8 mouse cellular contexts compared by ENCODE assay signal in the genomic region with DNA sequence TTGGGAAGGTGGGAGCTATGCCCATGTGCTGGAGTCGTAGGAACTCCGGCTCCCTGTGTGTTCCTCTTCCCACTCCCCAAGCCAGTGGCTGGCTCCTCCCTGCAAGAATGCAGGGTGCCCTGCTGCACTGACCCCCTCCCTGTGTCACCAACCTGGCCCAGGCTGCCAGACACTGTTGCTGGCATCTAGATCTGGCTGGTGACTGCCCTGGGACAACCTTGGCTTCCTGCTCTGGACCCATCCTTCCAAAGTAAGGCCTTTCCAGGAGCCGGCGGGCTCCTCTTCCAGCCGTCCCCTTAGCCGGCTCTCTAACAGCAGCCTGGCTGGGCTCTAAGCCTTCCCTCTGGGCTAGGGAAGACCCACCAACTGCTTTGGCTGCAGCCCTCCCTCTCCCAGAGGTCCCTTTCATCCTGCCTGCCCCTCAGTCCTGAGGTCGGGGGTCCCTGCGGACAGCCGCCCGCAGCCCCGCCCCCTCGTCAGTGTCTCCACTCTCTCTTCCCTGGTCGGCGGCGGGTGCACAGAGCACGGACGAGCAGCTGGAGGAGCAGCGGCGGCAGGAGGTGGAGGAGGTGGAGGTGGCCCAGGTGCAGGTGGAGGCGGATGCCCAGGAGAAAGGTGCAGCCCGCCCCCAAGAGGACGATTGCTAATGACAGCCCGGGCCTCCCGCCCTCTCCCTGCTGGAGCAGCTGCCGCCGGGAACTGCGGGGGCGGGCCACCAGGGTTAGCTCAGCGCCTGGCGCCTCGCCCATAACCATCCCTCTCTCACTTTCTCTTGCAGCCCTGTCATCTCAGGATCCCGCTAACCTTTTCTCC. TPM values are rescaled to one million over a fixed set of nuclear protein-coding genes. Genes with fewer than 3 reads are reported as not detected.
DNase-seq lines count a peak whose midpoint lies in the region; ATAC-seq lines count a peak whose summit lies in the region.

No protein-coding gene starts in this region.

- peaks cover 32% of the 10 kb centered on the region for H3K36me3 ChIP-seq in hindbrain, embryonic 14.5 days (replicated peaks; ENCODE audit: control insufficient read depth, insufficient read depth)
- H3K36me3 ChIP-seq in lung, embryonic 16.5 days (ENCODE audit: control insufficient read depth, insufficient read depth, low read length) = peaks cover 4% of the 10 kb centered on the region; the same call in 1 of the 2 replicates

- ATAC-seq in hindbrain, embryonic 14.5 days (ENCODE audit: low FRiP score) = no peak; the same call in 1 of the 2 replicates
- ATAC-seq in lung, embryonic 16.5 days (ENCODE audit: low read depth) = peak; percentile 81

- no peaks in the 10 kb centered on the region for H3K9me3 ChIP-seq in hindbrain, embryonic 14.5 days (ENCODE audit: control insufficient read depth, low read length)
- H3K9me3 ChIP-seq in lung, embryonic 16.5 days (ENCODE audit: control insufficient read depth, low read length) = no peaks in the 10 kb centered on the region

- H3K4me3 ChIP-seq in hindbrain, embryonic 14.5 days (replicated peaks; ENCODE audit: low read length) = no peak overlapping the region; the same call in 1 of the 2 replicates
- H3K4me3 ChIP-seq in lung, embryonic 16.5 days (ENCODE audit: low read length) = peak overlapping the region; percentile 20

- DNase-seq in R1 (ENCODE audit: low read depth, low spot score) = peak; percentile 67
- DNase-seq in cerebellum, postnatal 10 days = peak; percentile 88 to 90
- DNase-seq in frontal cortex, postnatal 36 days (ENCODE audit: low spot score in 2 of 2) = peak; percentile 93
- DNase-seq in hindbrain, embryonic 14.5 days (ENCODE audit: low spot score) = peak; percentile 68
- peak; percentile 80 to 81 for DNase-seq in layer of hippocampus, postnatal 25 days (ENCODE audit: extremely low spot score in 1 of 2, low spot score in 1 of 2)
- peak; percentile 95 for DNase-seq in right cerebral cortex, adult 18-20 months
- no peak for DNase-seq in B cell, adult 2 months

- peak overlapping the region; percentile 8 for H3K9ac ChIP-seq in hindbrain, embryonic 14.5 days
- H3K9ac ChIP-seq in lung, embryonic 16.5 days (ENCODE audit: low read length) = peak overlapping the region; percentile 49

- 11% methylated on average over 31 of the region's 32 CpGs for WGBS in hindbrain, embryonic 14.5 days
- 11% methylated on average over 23 of the region's 32 CpGs for WGBS in lung, embryonic 16.5 days

- H3K4me2 ChIP-seq in hindbrain, embryonic 14.5 days (replicated peaks) = peak overlapping the region; percentile 44
- H3K4me2 ChIP-seq in lung, embryonic 16.5 days (ENCODE audit: low read depth, low read length) = peak overlapping the region; percentile 57

- H3K4me1 ChIP-seq in hindbrain, embryonic 14.5 days (replicated peaks; ENCODE audit: control insufficient read depth, insufficient read depth, low read length) = peaks cover 14% of the 10 kb centered on the region; the same call in 1 of the 2 replicates
- H3K4me1 ChIP-seq in lung, embryonic 16.5 days (replicated peaks; ENCODE audit: control insufficient read depth, insufficient read depth, low read length) = peaks cover 21% of the 10 kb centered on the region

- H3K27me3 ChIP-seq in hindbrain, embryonic 14.5 days (ENCODE audit: control insufficient read depth, insufficient read depth, low read length) = no peaks in the 10 kb centered on the region
- no peaks in the 10 kb centered on the region for H3K27me3 ChIP-seq in lung, embryonic 16.5 days (ENCODE audit: control insufficient read depth, insufficient read depth, low read depth, low read length)

- H3K27ac ChIP-seq in hindbrain, embryonic 14.5 days = peak overlapping the region; percentile 22; the same call in 1 of the 2 replicates
- H3K27ac ChIP-seq in lung, embryonic 16.5 days (ENCODE audit: low read length) = no peak overlapping the region

RNA-seq across cellular contexts. Expression of a gene that starts 8.2 kb away (rescaled TPM):
- polyA plus RNA-seq in hindbrain, embryonic 14.5 days (2014; fragmentation: Nextera tagmentation; extraction: Ambion mirVana) = 134 and 141 TPM in 2 replicates
- total RNA-seq in layer of hippocampus, postnatal 25 days (2021) = 100 to 1,000 TPM; 257 to 260 TPM
- 32.1 and 37.0 TPM in 2 replicates for polyA plus RNA-seq in lung, embryonic 16.5 days (2015; fragmentation: Nextera tagmentation; extraction: Ambion mirVana)

RNA-seq across cellular contexts. Expression of a gene that starts 30.4 kb away (rescaled TPM):
- polyA plus RNA-seq in hindbrain, embryonic 14.5 days (2014; fragmentation: Nextera tagmentation; extraction: Ambion mirVana) = 3.2 and 4.2 TPM in 2 replicates
- total RNA-seq in layer of hippocampus, postnatal 25 days (2021) = 10 to 100 TPM; 33.6 to 39.4 TPM
- polyA plus RNA-seq in lung, embryonic 16.5 days (2015; fragmentation: Nextera tagmentation; extraction: Ambion mirVana) = 5.0 and 5.5 TPM in 2 replicates

RNA-seq across cellular contexts. Expression of a gene that starts 30.9 kb away (rescaled TPM):
- 21.4 and 23.7 TPM in 2 replicates for polyA plus RNA-seq in hindbrain, embryonic 14.5 days (2014; fragmentation: Nextera tagmentation; extraction: Ambion mirVana)
- total RNA-seq in layer of hippocampus, postnatal 25 days (2021) = 10 to 100 TPM; 41.4 to 42.4 TPM
- polyA plus RNA-seq in lung, embryonic 16.5 days (2015; fragmentation: Nextera tagmentation; extraction: Ambion mirVana) = 129 and 160 TPM in 2 replicates

RNA-seq across cellular contexts. Expression of a gene that starts 31.8 kb away (rescaled TPM):
- polyA plus RNA-seq in hindbrain, embryonic 14.5 days (2014; fragmentation: Nextera tagmentation; extraction: Ambion mirVana) = 0.48 and 1.1 TPM in 2 replicates
- 1 to 10 TPM in 1 of 2 experiments, under 1 TPM in 1; 0.61 to 4.5 TPM for total RNA-seq in layer of hippocampus, postnatal 25 days (2021)
- 0.14 and 0.74 TPM in 2 replicates for polyA plus RNA-seq in lung, embryonic 16.5 days (2015; fragmentation: Nextera tagmentation; extraction: Ambion mirVana)

RNA-seq across cellular contexts. Expression of a gene that starts 40.9 kb away (rescaled TPM):
- polyA plus RNA-seq in hindbrain, embryonic 14.5 days (2014; fragmentation: Nextera tagmentation; extraction: Ambion mirVana) = not detected in 2 replicates
- not detected for total RNA-seq in layer of hippocampus, postnatal 25 days (2021)
- not detected in 2 replicates for polyA plus RNA-seq in lung, embryonic 16.5 days (2015; fragmentation: Nextera tagmentation; extraction: Ambion mirVana)

Comparison
In these comparisons a context has a peak if more than half of its experiments do, and no peak if none do; other contexts are left out.
1. DNase-seq: peak in R1 (single experiment), cerebellum, postnatal 10 days (2 of 2), frontal cortex, postnatal 36 days (2 of 2), hindbrain, embryonic 14.5 days (single experiment), layer of hippocampus, postnatal 25 days (2 of 2) and right cerebral cortex, adult 18-20 months (single experiment); none in B cell, adult 2 months (0 of 2).